Mouse (Mus musculus): Measurements from ENCODE around the gene Vmn1r130.
"Not testable (repeated sequence)": the region's sequence is repeated elsewhere in the genome, so short reads cannot be mapped to it uniquely, and the experiment has no call there.

The Vmn1r130 gene

GRCm38 (mm10) chr7:21511480-21511879 is at the start of gene Vmn1r130:
Gene Vmn1r130 (plus strand): TSS chr7:21511780.
- DNase-seq (ENCODE audit: low spot score): not testable (repeated sequence)

- DNase-seq (ENCODE audit: low spot score): not testable (repeated sequence)
Measured at GRCm38 (mm10) chr7:21545990-21546389, 34.4 kb downstream of the Vmn1r130 start, which contains the start of gene Vmn1r131. Gene Vmn1r131 (minus strand): TSS chr7:21546090.

Measured in urinary bladder, postnatal 10 days (tissue).